Mouse (Mus musculus): Measurements from ENCODE around the gene Cygb. TPM values are rescaled to one million over a fixed set of nuclear protein-coding genes. Genes with fewer than 3 reads are reported as not detected.

Cygb gene
- polyA plus RNA-seq, 1 experiment from 2014 or later = 3.5 TPM

DNA sequence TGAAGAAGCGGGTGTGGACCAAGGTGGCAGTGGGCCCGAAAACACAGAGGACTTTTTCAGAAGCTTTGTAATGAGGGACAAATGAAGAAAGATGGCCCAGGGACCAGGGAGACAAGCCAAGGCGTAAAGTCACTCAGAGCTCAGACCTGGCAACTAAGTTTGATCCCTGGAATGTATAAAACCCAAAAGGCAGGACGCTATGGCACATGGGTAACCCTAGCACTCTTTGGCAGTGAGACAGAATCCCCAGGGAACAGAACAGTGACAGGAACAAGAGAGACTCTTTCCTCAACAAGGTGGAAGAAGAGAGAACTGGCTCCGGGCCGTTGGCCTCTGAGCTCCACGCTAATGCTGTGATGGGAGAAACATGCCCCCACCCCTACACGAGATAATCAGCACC is 3.3 kb downstream of the Cygb start:
- peaks cover 14% of the 10 kb centered on the region for H3K4me1 ChIP-seq
- H3K36me3 ChIP-seq = no peaks in the 10 kb centered on the region
- H3K27me3 ChIP-seq = peaks cover 74% of the 10 kb centered on the region
- no peaks in the 10 kb centered on the region for H3K9me3 ChIP-seq
- H3K4me3 ChIP-seq = no peak overlapping the region
- no peak overlapping the region for H3K9ac ChIP-seq (replicated peaks)
- ATAC-seq (ENCODE audit: low FRiP score, low read depth) = no peak
- H3K27ac ChIP-seq (replicated peaks) = no peak overlapping the region
- H3K4me2 ChIP-seq (replicated peaks) = no peak overlapping the region
- WGBS = 88% methylated on average over 8 of the region's 8 CpGs

GRCm38 (mm10) chr11:116649711-116650337 is 4.3 kb downstream of the Cygb start:
- H3K4me3 ChIP-seq = no peak overlapping the region
- H3K9me3 ChIP-seq = no peaks in the 10 kb centered on the region
- WGBS = 91% methylated on average over 13 of the region's 13 CpGs
- no peak overlapping the region for H3K9ac ChIP-seq (replicated peaks)
- no peak overlapping the region for H3K27ac ChIP-seq (replicated peaks)
- H3K4me1 ChIP-seq = peaks cover 14% of the 10 kb centered on the region
- no peak for ATAC-seq (ENCODE audit: low FRiP score, low read depth)
- peaks cover 71% of the 10 kb centered on the region for H3K27me3 ChIP-seq
- H3K4me2 ChIP-seq (replicated peaks) = no peak overlapping the region
- H3K36me3 ChIP-seq = no peaks in the 10 kb centered on the region

DNA sequence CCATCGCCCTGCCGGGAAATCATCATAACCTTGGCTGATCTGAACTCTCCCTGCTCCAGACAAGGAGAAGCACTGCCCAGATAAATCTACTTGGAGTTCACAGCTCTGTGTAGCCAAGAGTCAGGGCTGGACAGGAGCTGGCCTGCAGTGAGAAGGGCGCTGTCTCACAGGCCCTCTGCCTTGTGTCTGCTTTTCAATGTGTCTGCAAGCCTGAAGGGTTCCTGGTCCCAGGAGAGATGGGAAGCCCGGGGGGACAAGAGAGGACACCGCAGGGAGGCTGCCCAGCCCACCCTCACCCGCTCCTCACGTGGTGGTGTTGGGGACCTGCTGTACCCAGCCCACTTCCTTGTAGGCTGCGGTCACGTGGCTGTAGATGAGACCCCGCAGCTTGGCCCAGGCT is 5.1 kb downstream of the Cygb start:
- ATAC-seq (ENCODE audit: low FRiP score, low read depth) = no peak
- Histone ChIP-seq H3K4me2 (replicated peaks) (no peak overlapping the region), H3K9ac (replicated peaks) (no peak overlapping the region), H3K27me3 (peaks cover 69% of the 10 kb centered on the region), H3K27ac (replicated peaks) (no peak overlapping the region), H3K36me3 (no peaks in the 10 kb centered on the region), H3K4me1 (peaks cover 16% of the 10 kb centered on the region), H3K4me3 (no peak overlapping the region), H3K9me3 (no peaks in the 10 kb centered on the region)
- 71% methylated on average over 10 of the region's 10 CpGs for WGBS

DNA sequence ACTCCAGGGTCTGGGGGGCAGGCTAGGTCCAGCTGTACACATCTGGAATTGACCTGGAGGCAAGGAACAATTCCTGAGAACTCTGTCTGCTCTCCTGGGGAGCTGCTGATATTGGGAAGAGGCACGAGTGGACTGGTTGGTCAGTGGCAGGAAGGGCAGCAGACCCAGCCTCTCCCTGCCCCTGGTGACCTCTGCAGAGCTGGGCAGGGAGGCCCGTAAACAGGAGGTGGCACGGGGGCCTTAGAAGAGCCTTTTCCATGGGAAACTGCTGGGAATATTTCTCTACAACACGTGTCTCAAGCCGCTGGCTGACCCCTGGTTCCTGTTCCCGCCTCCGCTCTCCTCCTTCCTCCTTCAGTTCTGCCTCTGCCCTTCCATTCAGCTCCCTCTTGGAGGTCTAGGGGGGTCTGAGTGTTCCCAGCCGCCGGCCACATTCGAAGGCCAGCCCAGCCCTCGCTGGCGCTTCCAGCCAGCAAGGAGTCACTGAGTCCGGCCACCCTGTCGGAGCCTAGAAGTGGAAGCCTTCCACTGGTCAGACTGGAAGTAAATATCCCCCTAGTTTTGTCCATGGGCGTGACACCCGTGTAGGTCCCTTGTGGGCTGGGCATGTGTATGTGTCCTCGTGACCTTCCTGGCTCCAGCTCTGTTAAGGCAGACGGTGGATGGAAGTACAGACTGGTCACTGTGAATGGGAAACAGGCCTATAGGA is 5.7 kb downstream of the Cygb start:
- Histone ChIP-seq H3K27me3 (peaks cover 62% of the 10 kb centered on the region), H3K4me3 (no peak overlapping the region), H3K4me1 (peaks cover 16% of the 10 kb centered on the region), H3K4me2 (replicated peaks) (no peak overlapping the region), H3K9ac (replicated peaks) (no peak overlapping the region), H3K36me3 (no peaks in the 10 kb centered on the region), H3K27ac (replicated peaks) (no peak overlapping the region), H3K9me3 (no peaks in the 10 kb centered on the region)
- no peak for ATAC-seq (ENCODE audit: low FRiP score, low read depth)
- WGBS = 59% methylated on average over 18 of the region's 18 CpGs

DNA sequence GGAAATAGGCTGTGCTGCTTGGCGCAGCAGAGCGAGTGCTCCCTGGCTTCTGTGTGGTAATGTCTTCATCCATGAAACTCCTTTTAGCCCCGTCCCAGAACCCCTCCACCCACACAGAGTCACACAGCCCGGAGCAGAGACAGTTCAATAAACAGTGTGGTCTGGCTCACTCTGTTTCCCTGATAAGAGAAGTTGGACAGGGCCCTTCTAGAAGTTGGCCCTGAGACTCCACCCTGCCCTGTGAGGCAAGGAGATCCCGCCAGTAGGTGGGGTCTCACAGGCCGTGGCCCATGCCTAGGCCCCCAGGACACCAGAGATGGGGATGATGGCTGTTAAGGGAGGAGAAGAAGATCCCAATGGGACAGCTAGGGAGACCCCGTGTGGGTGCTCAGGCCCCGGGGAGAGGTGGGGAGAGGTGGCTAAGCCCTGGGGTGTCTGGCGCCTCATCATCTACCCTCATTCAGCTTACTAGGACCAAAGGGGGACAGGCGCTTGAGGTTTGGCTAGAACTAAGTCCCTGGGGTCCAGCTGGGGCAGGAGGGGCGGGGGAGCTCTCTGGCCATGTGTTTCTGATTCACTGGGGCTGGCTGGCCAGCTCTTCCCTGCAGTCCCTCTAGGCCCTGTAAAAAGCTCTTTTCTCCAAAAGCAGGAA is 6.6 kb downstream of the Cygb start:
- H3K9ac ChIP-seq (replicated peaks) = no peak overlapping the region
- H3K27ac ChIP-seq (replicated peaks) = no peak overlapping the region
- no peaks in the 10 kb centered on the region for H3K9me3 ChIP-seq
- no peak overlapping the region for H3K4me3 ChIP-seq
- H3K27me3 ChIP-seq = peaks cover 57% of the 10 kb centered on the region
- no peak for ATAC-seq (ENCODE audit: low FRiP score, low read depth)
- 61% methylated on average over 10 of the region's 11 CpGs for WGBS
- no peaks in the 10 kb centered on the region for H3K36me3 ChIP-seq
- peaks cover 14% of the 10 kb centered on the region for H3K4me1 ChIP-seq
- no peak overlapping the region for H3K4me2 ChIP-seq (replicated peaks)

DNA sequence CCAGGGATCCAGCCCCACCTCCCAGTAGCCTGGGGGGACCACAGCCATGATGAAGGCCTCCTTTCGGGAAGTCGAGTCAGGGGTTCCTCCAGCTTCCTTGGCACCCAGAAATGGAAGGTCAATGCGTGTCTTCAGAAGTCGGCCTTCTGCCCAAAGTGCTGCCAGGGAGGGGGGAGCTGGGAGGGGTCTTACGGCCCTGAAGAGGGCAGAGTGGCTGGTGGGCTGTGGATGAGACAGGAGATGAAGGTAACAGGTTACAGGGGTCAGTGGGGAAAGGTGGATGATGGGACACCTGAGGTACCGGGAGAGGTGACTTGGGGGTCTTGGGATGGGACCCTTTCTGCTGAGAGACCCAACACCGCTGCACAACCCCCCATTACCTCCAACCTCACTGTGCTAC is 7.3 kb downstream of the Cygb start:
- Histone ChIP-seq H3K4me1 (peaks cover 14% of the 10 kb centered on the region), H3K9ac (replicated peaks) (no peak overlapping the region), H3K27ac (replicated peaks) (no peak overlapping the region), H3K4me2 (replicated peaks) (no peak overlapping the region), H3K4me3 (no peak overlapping the region), H3K36me3 (no peaks in the 10 kb centered on the region), H3K27me3 (peaks cover 51% of the 10 kb centered on the region), H3K9me3 (no peaks in the 10 kb centered on the region)
- ATAC-seq (ENCODE audit: low FRiP score, low read depth) = no peak
- 87% methylated on average over 7 of the region's 7 CpGs for WGBS

GRCm38 (mm10) chr11:116646136-116646535 is 8.0 kb downstream of the Cygb start:
- WGBS = 70% methylated on average over 11 of the region's 11 CpGs
- H3K27ac ChIP-seq (replicated peaks) = no peak overlapping the region
- H3K4me1 ChIP-seq = peaks cover 14% of the 10 kb centered on the region
- no peaks in the 10 kb centered on the region for H3K36me3 ChIP-seq
- peaks cover 44% of the 10 kb centered on the region for H3K27me3 ChIP-seq
- no peak overlapping the region for H3K4me3 ChIP-seq
- ATAC-seq (ENCODE audit: low FRiP score, low read depth) = no peak
- no peaks in the 10 kb centered on the region for H3K9me3 ChIP-seq
- H3K9ac ChIP-seq (replicated peaks) = no peak overlapping the region
- no peak overlapping the region for H3K4me2 ChIP-seq (replicated peaks)

DNA sequence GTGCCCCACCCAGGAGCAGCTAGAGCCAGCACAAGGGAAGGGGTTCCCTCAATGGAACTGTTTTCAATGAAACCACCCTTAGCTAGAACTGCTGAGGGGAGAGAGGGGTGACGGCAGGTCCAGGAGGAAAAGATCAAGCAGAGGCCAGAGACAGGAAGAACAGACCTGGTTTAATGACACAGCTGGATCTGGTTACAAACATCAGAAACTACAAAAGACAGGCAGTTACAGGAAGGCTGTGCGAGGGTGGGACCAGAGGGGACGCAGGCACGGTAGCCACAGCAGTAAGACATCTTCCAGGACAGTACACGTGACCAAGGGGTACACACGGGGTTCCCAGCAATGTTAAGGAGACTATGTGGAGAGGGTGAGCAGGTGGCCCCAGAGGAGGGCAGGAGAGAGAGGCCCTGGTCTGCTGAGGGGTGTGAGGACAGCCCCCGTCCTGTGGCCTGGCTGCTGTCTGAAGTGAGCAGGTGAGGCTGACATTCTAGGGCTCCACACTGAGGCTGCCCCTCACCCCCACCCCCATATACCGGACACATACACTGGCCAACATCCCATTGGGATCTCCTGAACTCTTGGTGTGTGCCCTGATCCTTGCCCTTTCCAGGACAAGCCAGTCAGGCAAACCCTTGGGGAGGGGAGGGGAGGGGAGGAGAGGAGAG is 8.5 kb downstream of the Cygb start:
- Histone ChIP-seq H3K9ac (replicated peaks) (no peak overlapping the region), H3K4me3 (no peak overlapping the region), H3K4me1 (peaks cover 14% of the 10 kb centered on the region), H3K4me2 (replicated peaks) (no peak overlapping the region), H3K27me3 (peaks cover 40% of the 10 kb centered on the region), H3K27ac (replicated peaks) (no peak overlapping the region), H3K9me3 (no peaks in the 10 kb centered on the region), H3K36me3 (no peaks in the 10 kb centered on the region)
- ATAC-seq (ENCODE audit: low FRiP score, low read depth) = no peak
- WGBS = 72% methylated on average over 8 of the region's 8 CpGs

DNA sequence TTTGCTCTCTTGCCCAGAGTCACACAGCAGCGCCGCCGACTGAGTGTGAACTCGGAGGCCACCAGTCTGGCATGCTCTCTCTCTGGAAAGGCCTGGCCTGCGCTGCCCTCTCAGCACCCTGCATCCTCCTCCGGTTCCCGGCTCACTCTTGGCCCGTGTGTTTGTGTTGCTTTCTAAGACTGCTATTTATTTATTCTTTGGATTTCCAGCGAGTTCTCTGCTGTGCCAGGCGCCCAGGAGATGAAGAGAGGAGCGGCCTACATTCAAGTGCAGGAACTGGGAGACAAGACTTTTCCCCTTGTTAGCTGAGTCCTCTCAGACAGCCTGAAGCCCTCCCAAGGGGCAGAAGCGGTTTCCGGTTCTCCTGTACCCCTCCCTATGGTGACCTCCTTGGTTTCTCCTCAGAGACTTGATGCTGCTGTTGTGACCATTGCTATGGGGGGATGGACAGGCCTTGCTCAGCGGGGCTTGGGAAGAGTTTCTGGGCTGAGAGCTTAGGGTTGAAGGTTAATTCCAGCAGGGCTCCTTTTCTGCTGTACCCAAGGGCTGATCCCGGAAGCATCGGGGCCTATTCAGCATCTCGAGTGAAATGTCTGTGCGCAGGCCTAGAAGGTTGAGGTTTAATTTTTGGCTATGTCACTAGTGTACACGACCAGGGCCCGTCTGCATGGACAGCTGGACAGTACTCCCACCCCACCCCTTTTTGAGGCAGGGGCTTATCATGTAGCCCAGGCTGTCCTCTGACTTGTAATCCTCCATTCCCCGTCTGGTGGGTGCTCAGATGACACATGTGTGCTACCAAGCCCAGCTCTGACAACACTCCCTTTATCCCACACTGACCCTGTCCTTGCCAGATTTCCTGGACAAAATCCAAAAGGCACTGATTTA is 9.6 kb downstream of the Cygb start:
- Histone ChIP-seq H3K9ac (replicated peaks) (peak overlapping the region; percentile 35; the same call in 1 of the 2 replicates), H3K9me3 (no peaks in the 10 kb centered on the region), H3K27me3 (peaks cover 29% of the 10 kb centered on the region), H3K4me2 (replicated peaks) (peak overlapping the region; percentile 54), H3K27ac (replicated peaks) (0 out of 2 replicates have a peak overlapping the region, but pooled peaks have one; percentile 22), H3K4me3 (no peak overlapping the region), H3K36me3 (no peaks in the 10 kb centered on the region), H3K4me1 (peaks cover 14% of the 10 kb centered on the region)
- ATAC-seq (ENCODE audit: low FRiP score, low read depth) = no peak
- WGBS = 44% methylated on average over 21 of the region's 21 CpGs

GRCm38 (mm10) chr11:116643579-116644224 is 10.4 kb downstream of the Cygb start:
- H3K9ac ChIP-seq (replicated peaks) = peak overlapping the region; percentile 35; the same call in 1 of the 2 replicates
- WGBS = 2% methylated on average over 19 of the region's 19 CpGs
- ATAC-seq (ENCODE audit: low FRiP score, low read depth) = peak; percentile 75

More at GRCm38 (mm10) chr11:116643579-116644224, 10.4 kb downstream of the Cygb start:
- peak overlapping the region; percentile 30; the same call in 1 of the 2 replicates for H3K27ac ChIP-seq (replicated peaks)
- peak overlapping the region; percentile 21 for H3K4me3 ChIP-seq
- H3K9me3 ChIP-seq = no peaks in the 10 kb centered on the region
- no peaks in the 10 kb centered on the region for H3K36me3 ChIP-seq
- peaks cover 22% of the 10 kb centered on the region; the same call in 1 of the 2 replicates for H3K27me3 ChIP-seq
- peaks cover 14% of the 10 kb centered on the region for H3K4me1 ChIP-seq
- peak overlapping the region; percentile 54 for H3K4me2 ChIP-seq (replicated peaks)
